Mouse (Mus musculus): ENCODE data around the gene Timm8a1. TPM values are rescaled to one million over a fixed set of nuclear protein-coding genes. Genes with fewer than 3 reads are reported as not detected.

Timm8a1 gene
- polyA plus RNA-seq, 1 experiment from 2014 or later = 62.7 TPM

DNA sequence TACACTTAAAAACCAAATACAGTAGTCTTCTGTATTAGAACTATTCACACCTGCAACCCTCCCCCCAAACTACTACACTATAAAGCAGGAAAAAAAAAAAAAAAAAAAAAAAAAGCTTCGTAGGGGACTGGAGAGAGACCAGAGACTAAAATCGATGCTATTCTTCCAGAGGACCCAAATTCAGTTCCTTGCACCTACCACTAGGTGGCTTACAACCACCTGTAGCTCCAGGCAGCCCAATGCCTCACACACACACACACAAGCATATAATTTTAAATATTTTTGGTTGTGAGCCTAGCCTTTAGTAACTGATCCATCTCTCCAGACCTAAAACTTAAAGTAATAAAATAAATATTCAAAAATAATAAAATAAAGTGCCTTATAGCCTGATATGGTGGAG is 32.2 kb downstream of the Timm8a1 start:
- 53% methylated on average over 2 of the region's 2 CpGs for WGBS
- ATAC-seq (ENCODE audit: low FRiP score) = no peak

DNA sequence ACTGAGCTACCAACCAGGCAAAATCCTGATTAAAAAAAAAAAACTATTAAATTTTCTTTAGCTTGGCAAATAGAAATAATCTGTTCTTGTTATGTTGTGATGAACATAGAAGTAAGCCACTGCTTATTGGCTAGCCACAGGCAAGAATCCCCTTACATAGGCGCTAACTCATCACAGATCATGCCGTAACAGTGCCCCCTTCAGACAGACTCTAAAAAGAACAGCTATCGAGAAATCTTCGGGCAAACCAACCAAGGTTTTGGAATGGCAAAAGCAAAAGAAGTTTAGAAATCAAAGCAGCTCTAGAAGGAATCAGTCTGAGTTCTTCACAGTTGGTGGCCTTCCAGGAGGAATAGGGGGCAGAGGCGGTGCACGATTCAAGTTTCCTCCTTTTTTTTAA is 33.7 kb downstream of the Timm8a1 start:
- Histone ChIP-seq H3K36me3 (replicated peaks) (no peaks in the 10 kb centered on the region), H3K9me3 (no peaks in the 10 kb centered on the region), H3K4me3 (replicated peaks) (no peak overlapping the region), H3K9ac (no peak overlapping the region), H3K4me2 (no peak overlapping the region), H3K27ac (no peak overlapping the region), H3K27me3 (no peaks in the 10 kb centered on the region), H3K4me1 (no peaks in the 10 kb centered on the region)
- ATAC-seq (ENCODE audit: low FRiP score) = no peak
- 75% methylated on average over 6 of the region's 6 CpGs for WGBS

More for the DNA sequence above, 32.2 kb downstream of the Timm8a1 start:
- H3K4me1 ChIP-seq = no peaks in the 10 kb centered on the region
- no peak overlapping the region for H3K27ac ChIP-seq
- H3K4me2 ChIP-seq = no peak overlapping the region
- H3K36me3 ChIP-seq (replicated peaks) = no peaks in the 10 kb centered on the region
- H3K9ac ChIP-seq = no peak overlapping the region
- no peak overlapping the region for H3K4me3 ChIP-seq (replicated peaks)
- H3K27me3 ChIP-seq = no peaks in the 10 kb centered on the region
- no peaks in the 10 kb centered on the region for H3K9me3 ChIP-seq

DNA sequence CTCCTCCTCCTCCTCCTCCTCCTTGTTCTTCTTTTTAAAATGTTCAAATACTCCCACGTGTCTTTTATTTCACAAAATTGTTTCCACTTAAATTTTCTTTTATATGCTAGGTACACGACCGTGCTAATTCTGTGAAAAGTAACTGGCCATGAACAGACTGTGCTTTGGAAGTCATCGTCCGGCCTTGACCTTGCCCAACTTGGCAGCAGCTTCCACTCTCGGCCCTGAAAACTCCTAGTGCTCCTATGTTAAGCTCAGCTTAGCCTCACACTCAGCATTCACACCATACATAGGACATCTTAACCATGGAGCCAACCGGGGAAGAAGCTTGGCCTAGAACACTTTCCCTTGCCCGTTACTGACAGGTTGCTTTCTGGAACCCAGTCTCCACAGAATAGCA is 41.0 kb downstream of the Timm8a1 start:
- no peak overlapping the region for H3K9ac ChIP-seq
- no peaks in the 10 kb centered on the region for H3K4me1 ChIP-seq
- 83% methylated on average over 8 of the region's 8 CpGs for WGBS
- no peak for ATAC-seq (ENCODE audit: low FRiP score)
- H3K4me3 ChIP-seq (replicated peaks) = no peak overlapping the region
- no peak overlapping the region for H3K27ac ChIP-seq
- no peaks in the 10 kb centered on the region for H3K36me3 ChIP-seq (replicated peaks)
- H3K4me2 ChIP-seq = no peak overlapping the region
- no peaks in the 10 kb centered on the region for H3K27me3 ChIP-seq
- H3K9me3 ChIP-seq = no peaks in the 10 kb centered on the region

Other genes with a start within 250 kb of the Timm8a1 start
- 45.5 and 45.6 TPM in 2 replicates for gene Tmem35a, start 246.6 kb downstream of the Timm8a1 start, polyA plus RNA-seq (2016; fragmentation: Nextera tagmentation; extraction: Ambion mirVana)
- gene Cenpi, start 233.8 kb downstream of the Timm8a1 start, polyA plus RNA-seq (2016; fragmentation: Nextera tagmentation; extraction: Ambion mirVana) = 26.2 and 28.8 TPM in 2 replicates
- gene Drp2, start 137.3 kb downstream of the Timm8a1 start, polyA plus RNA-seq (2016; fragmentation: Nextera tagmentation; extraction: Ambion mirVana) = 11.1 and 11.5 TPM in 2 replicates
- gene Taf7l, start 65.4 kb downstream of the Timm8a1 start, polyA plus RNA-seq (2016; fragmentation: Nextera tagmentation; extraction: Ambion mirVana) = not detected in 2 replicates
- 0.57 and 0.87 TPM in 2 replicates for gene Btk, start 41.7 kb upstream of the Timm8a1 start, polyA plus RNA-seq (2016; fragmentation: Nextera tagmentation; extraction: Ambion mirVana)
- gene Rpl36a, start 43.8 kb upstream of the Timm8a1 start, polyA plus RNA-seq (2016; fragmentation: Nextera tagmentation; extraction: Ambion mirVana) = 298 and 303 TPM in 2 replicates
- 3.6 and 4.4 TPM in 2 replicates for gene Gla, start 59.3 kb upstream of the Timm8a1 start, polyA plus RNA-seq (2016; fragmentation: Nextera tagmentation; extraction: Ambion mirVana)
- 213 and 222 TPM in 2 replicates for gene Hnrnph2, start 59.3 kb upstream of the Timm8a1 start, polyA plus RNA-seq (2016; fragmentation: Nextera tagmentation; extraction: Ambion mirVana)
- 10.2 and 10.8 TPM in 2 replicates for gene Armcx4, start 144.7 kb upstream of the Timm8a1 start, polyA plus RNA-seq (2016; fragmentation: Nextera tagmentation; extraction: Ambion mirVana)
- gene Armcx1, start 176.1 kb upstream of the Timm8a1 start, polyA plus RNA-seq (2016; fragmentation: Nextera tagmentation; extraction: Ambion mirVana) = 61.8 and 64.7 TPM in 2 replicates
- gene Armcx6, start 209.6 kb upstream of the Timm8a1 start, polyA plus RNA-seq (2016; fragmentation: Nextera tagmentation; extraction: Ambion mirVana) = 21.9 and 23.6 TPM in 2 replicates
- gene Armcx3, start 214.7 kb upstream of the Timm8a1 start, polyA plus RNA-seq (2016; fragmentation: Nextera tagmentation; extraction: Ambion mirVana) = 72.7 and 72.9 TPM in 2 replicates

Data from forebrain, embryonic 12.5 days (tissue).